Mouse (Mus musculus): ENCODE results near the gene Arhgef25.
"Not testable (repeated sequence)": the region's sequence is repeated elsewhere in the genome, so short reads cannot be mapped to it uniquely, and the experiment has no call there.

Arhgef25 gene

GRCm38 (mm10) chr10:127204589-127204988 lies 14.7 kb upstream of the Arhgef25 start:
- DNase-seq (ENCODE audit: low spot score), result no peak

DNA sequence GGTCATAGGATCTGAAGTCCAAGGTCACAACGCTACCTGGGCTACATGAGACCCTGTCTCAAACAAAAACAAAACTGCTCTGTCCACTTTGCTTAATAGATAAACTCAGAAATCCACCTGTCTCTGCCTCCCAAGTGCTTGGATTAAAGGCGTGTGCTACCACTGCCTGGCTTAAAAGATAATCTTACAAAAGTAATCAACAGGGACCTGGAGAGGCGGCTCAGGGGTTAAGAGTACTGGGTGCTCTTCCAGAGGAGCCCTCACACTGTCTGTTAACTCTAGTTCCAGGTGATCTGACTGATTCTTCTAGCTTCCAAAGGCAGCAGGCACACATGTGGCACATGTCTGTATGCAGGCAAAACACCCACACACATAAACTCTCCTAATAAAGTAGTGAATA lies 13.2 kb upstream of the Arhgef25 start:
- DNase-seq (ENCODE audit: low spot score), result no peak

DNA sequence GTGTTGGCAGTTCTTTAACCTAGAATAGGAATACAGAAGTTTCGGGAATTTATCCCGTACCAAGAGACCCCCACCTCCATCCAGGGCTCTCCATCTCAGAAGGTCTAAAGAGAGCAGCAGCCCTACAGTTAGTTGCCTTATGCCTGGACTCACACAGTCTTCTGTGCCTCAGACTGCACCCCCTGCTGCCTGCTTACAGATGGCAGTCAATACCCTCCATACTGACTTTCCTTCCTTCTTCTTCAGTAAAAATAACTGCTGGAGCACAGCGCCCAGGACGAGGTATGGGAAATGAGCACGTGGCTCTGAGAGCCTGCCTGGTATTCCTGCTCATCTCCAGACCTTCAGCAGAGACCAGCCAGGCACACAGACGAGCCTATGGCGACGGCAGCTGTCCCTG lies 10.4 kb upstream of the Arhgef25 start:
- DNase-seq (ENCODE audit: low spot score), result no peak

- no peak for DNase-seq (ENCODE audit: low spot score)
These were observed 9.6 kb upstream of the Arhgef25 start for GRCm38 (mm10) chr10:127199474-127199873.

- DNase-seq (ENCODE audit: low spot score), result no peak
These were observed 9.2 kb upstream of the Arhgef25 start for GRCm38 (mm10) chr10:127199068-127199467.

GRCm38 (mm10) chr10:127198492-127198891 lies 8.6 kb upstream of the Arhgef25 start:
- no peak for DNase-seq (ENCODE audit: low spot score)

- no peak for DNase-seq (ENCODE audit: low spot score)
These were observed 7.7 kb upstream of the Arhgef25 start for GRCm38 (mm10) chr10:127197505-127198110.

- DNase-seq (ENCODE audit: low spot score), result no peak
These were observed 7.2 kb upstream of the Arhgef25 start for GRCm38 (mm10) chr10:127197104-127197503.

- no peak for DNase-seq (ENCODE audit: low spot score)
These were observed 6.5 kb upstream of the Arhgef25 start for GRCm38 (mm10) chr10:127196392-127196791.

GRCm38 (mm10) chr10:127195328-127196129 lies 5.6 kb upstream of the Arhgef25 start, which contains the start of gene Dtx3:
TSS of gene Dtx3 (minus strand) at chr10:127195728.
- DNase-seq (ENCODE audit: low spot score), result no peak

- DNase-seq (ENCODE audit: low spot score), result no peak
These were observed 4.8 kb upstream of the Arhgef25 start for GRCm38 (mm10) chr10:127194428-127195327.

GRCm38 (mm10) chr10:127193011-127193410 lies 3.1 kb upstream of the Arhgef25 start:
- no peak for DNase-seq (ENCODE audit: low spot score)

DNA sequence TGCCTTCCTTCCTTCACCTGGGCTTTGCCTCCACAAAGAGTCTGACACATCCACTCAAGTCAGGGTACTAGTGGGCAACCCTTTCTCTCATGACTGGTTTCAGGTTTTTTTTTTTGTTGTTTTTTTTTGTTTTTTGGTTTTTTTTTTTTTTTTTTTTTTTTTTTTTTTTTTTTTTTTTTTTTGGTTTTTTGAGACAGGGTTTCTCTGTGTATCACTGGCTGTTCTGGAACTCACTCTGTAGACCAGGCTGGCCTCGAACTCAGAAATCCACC lies 2.1 kb upstream of the Arhgef25 start:
- not testable (repeated sequence) for DNase-seq (ENCODE audit: low spot score)

- DNase-seq (ENCODE audit: low spot score), result no peak
These were observed 1.5 kb upstream of the Arhgef25 start for GRCm38 (mm10) chr10:127191191-127192056.

DNA sequence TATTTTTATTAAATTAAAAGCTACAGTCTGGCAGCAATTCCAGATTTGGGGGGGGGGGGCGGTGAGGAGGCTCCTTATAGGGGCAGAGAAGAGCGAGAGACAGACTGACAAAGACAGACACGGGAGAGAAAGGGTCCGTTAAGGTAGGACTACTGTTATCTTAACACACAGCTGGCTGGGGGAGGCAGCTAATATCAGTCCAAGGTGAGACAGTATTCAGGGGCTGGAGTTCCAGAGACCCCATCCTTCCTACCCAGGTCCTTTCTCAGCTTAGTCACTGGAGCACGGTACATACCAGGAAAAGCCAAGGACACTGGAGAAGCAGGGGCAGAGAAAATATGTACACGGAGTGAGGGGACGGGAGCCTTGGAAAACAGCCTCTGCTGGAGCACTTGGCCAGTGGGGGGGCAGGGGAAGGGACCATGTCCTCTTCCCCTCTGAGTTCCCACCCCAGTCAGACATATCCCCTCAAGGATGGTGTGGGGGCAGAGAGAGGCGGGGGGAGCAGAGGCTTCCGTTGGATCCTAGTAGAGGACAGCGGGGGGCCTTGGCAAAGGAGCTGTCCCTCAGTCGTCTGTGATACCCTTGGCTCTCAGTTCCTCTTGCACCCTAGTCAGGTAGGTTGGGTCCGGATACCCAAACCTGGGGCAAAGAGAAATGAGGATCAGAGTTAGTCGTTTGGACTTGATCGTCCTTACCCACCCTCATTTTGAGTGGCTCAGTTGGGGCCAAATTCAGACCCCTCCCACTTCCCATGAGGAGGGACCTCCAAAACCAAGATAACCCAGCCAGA lies 711 bp upstream of the Arhgef25 start:
- no peak for DNase-seq (ENCODE audit: low spot score)

GRCm38 (mm10) chr10:127189116-127189650 lies 700 bp downstream of the Arhgef25 start:
- DNase-seq (ENCODE audit: low spot score), result no peak

DNA sequence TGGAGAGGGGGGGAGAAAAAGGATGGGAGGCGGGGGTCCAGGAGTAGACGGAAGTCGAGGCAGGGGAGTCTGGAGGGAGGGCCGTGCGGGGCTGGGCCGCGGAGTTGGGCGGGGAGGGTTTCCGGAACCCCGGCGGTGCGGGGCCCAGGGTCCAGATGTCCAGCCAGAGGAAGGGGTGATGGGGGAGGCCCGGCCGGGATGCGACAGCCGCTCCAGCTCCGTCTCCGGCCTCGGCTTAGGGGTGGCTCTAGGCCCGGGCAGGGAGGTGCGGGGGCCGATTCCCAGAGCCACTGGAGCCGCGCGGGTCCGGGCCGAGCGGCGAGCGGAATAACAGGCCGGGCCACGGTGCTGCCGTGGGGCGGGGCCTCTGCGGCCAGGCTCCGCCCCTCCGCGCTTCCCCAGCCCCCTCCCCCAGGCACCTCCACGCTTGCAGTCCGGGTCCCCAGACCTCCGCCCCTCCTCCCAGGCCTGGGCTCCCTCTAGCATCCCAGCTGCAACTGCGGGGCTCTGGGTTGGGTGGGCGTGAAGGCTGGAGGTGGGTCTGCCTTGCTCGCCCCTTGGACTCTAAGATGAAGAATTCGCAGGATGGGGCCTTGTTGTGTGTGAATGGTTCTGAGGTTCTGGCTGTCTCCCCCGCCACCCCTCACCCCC lies 1.3 kb downstream of the Arhgef25 start:
- no peak for DNase-seq (ENCODE audit: low spot score)

- no peak for DNase-seq (ENCODE audit: low spot score)
These were observed 1.8 kb downstream of the Arhgef25 start for GRCm38 (mm10) chr10:127188079-127188453.

DNA sequence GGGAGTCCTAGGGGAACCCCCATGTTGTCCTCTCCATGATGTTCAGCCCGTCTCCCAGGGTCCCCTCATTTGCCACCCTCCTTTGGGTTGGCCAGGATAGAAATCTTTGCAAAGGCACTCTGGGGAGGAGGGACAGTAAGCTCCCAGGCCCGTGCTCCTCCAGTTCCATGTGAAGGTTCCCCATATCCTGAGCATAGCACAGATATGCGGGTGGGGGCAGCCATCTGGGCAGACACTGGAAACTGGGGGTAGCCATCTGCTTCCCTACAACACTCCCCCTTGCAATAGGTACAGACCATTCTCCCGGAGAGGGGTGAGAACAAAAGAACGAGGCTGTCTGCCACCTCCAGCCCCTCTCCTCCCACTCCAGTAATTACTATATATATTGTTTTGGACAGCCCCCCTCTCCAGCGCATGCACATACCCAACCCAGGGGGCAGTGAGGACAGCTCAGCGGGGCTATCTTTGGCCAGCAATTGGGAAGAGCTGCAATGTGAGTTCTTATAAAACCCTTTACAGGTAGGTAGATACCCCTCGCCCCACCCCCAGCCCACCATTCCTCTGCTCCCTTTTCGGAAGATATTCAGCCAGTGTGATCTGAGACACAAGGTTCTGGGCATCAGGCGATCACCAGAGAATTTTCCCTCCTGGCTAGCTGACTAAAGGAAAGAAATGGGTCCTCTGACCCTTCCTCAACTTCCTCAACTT lies 2.4 kb downstream of the Arhgef25 start:
- no peak for DNase-seq (ENCODE audit: low spot score)

GRCm38 (mm10) chr10:127186451-127186850 lies 3.4 kb downstream of the Arhgef25 start:
- DNase-seq (ENCODE audit: low spot score), result no peak

Data from left cerebral cortex, adult 11 months (tissue).